Mouse (Mus musculus) intestine, embryonic 15.5 days (tissue): Measurements from ENCODE around the gene Atxn1. TPM values are rescaled to one million over a fixed set of nuclear protein-coding genes. Genes with fewer than 3 reads are reported as not detected.

Experiments used
- ATAC-seq: fragments of 200-750 bp; cut with Nextera tagmentation; 2 replicates; pipeline ENCODE4 v1.8.0; 2017; ENCODE audit warnings: moderate TSS enrichment, moderate library complexity
- H3K27ac ChIP-seq: fragments of 300-500 bp; sonication (generic); 2 replicates; pipeline ENCODE4 v1.5.1; 2015; ENCODE audit warnings: mild to moderate bottlenecking, inconsistent platforms
- H3K27me3 ChIP-seq: fragments of 300-500 bp; sonication (generic); replicated peaks from 2 replicates; pipeline ENCODE4 v1.6.1; 2015; ENCODE audit warnings: inconsistent platforms
- H3K36me3 ChIP-seq: fragments of 300-500 bp; sonication (generic); 2 replicates; pipeline ENCODE4 v1.6.1; 2015; ENCODE audit warnings: inconsistent platforms
- H3K4me1 ChIP-seq: fragments of 300-500 bp; sonication (generic); replicated peaks from 2 replicates; pipeline ENCODE4 v1.6.1; 2015; ENCODE audit warnings: inconsistent platforms
- H3K4me2 ChIP-seq: fragments of 300-500 bp; sonication (generic); replicated peaks from 2 replicates; pipeline ENCODE4 v1.6.1; 2015; ENCODE audit warnings: mild to moderate bottlenecking, inconsistent platforms
- H3K4me3 ChIP-seq: fragments of 300-500 bp; sonication (generic); replicated peaks from 2 replicates; pipeline ENCODE4 v1.5.1; 2015; ENCODE audit warnings: inconsistent platforms
- H3K9ac ChIP-seq: fragments of 300-500 bp; sonication (generic); 2 replicates; pipeline ENCODE4 v1.6.1; 2015; ENCODE audit warnings: inconsistent platforms
- H3K9me3 ChIP-seq: fragments of 300-500 bp; sonication (generic); 2 replicates; pipeline ENCODE4 v1.6.1; 2016; ENCODE audit warnings: inconsistent platforms
- WGBS: fragments of 180-500 bp; shearing (Covaris S2); methylation state at CpG from one replicate; pipeline ENCODE4 v1.1.7; 2015; 5-methylcytosine and 5-hydroxymethylcytosine counted together
- polyA plus RNA-seq: library from polyadenylated mRNA; unstranded; fragments of >200 nt; fragmentation: Nextera tagmentation; extraction: Ambion mirVana; gene quantifications from 2 replicates; pipeline ENCODE4 v1.2.1, GENCODE M21; 2015

Atxn1 gene
- polyA plus RNA-seq, 1 experiment from 2014 or later: 5.7 TPM

DNA sequence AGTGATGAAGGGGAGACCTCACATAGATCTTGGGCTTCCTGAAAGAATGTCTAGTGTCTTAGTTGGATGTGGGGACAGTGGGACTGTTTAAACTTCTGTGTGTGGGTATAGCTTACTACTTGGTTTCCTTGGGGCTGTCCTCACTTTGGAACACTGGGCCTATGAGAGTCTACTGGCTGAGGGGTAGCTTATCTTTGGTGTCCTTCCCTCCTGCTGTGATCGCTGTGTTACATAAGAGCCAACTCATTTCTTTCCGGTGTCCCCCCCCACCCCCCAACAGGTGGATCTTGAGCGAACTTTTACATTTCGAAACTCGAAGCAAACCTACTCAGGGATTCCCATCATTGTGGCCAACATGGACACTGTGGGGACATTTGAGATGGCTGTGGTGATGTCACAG lies 450.7 kb downstream of the Atxn1 start:
- no peak for ATAC-seq
- Histone ChIP-seq H3K4me1 (peaks cover 39% of the 10 kb centered on the region), H3K27ac (no peak overlapping the region), H3K36me3 (no peaks in the 10 kb centered on the region), H3K4me3 (no peak overlapping the region), H3K9me3 (no peaks in the 10 kb centered on the region), H3K9ac (no peak overlapping the region), H3K27me3 (no peaks in the 10 kb centered on the region), H3K4me2 (no peak overlapping the region)
- WGBS: 89% methylated on average over 5 of the region's 5 CpGs

DNA sequence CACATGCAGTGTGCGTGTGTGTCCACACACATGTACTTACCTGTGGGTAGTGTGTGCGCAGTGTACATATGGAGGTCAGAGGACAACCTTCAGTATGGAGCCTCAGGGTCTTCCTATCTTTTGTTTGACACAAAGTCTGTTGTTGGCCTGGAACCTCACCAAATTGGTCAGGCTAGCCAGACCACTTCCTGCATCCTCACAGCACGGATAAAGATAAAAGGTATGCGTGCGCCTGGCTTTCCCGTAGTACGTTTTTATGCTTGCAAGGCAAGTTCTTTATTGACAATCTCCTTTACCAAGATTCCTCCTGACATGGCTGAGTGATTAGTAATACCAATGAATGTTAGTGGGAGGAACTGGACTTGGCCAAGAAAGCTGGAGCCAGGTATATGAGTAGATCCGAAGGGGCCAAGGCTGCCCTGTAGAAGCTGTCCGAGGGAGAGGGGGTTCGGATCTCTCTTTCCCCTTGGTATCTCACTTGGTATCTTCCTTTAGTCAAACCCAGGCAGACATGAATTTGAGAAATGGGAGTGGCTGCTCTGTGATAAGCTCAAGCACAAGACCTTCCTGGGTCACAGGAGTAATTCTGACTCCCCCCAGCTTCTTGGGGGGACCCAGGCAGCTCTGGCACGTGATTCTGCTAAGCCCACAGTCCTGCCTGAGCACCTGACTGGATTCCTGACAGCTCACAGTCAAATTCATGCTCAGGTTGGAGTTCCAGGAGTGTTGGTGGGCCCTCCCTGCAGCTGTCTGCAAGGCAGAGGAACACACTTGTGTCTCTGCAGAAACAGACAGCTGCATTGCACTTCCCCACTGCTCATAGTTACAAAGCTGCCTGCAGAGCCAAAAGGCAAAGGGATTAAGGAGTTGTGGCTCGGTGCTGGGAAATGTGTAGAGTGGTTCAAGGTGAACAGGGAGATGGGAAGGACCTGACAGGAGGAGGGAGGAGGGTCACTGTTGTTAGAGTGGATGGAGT lies 451.5 kb downstream of the Atxn1 start:
- Histone ChIP-seq H3K27ac (no peak overlapping the region), H3K4me1 (peaks cover 46% of the 10 kb centered on the region), H3K36me3 (no peaks in the 10 kb centered on the region), H3K27me3 (no peaks in the 10 kb centered on the region), H3K9me3 (no peaks in the 10 kb centered on the region), H3K4me3 (no peak overlapping the region), H3K4me2 (no peak overlapping the region; the same call in 1 of the 2 replicates), H3K9ac (no peak overlapping the region)
- 0 out of 2 replicates have a peak, but pooled peaks have one; percentile 13 for ATAC-seq
- WGBS: 61% methylated on average over 12 of the region's 12 CpGs

DNA sequence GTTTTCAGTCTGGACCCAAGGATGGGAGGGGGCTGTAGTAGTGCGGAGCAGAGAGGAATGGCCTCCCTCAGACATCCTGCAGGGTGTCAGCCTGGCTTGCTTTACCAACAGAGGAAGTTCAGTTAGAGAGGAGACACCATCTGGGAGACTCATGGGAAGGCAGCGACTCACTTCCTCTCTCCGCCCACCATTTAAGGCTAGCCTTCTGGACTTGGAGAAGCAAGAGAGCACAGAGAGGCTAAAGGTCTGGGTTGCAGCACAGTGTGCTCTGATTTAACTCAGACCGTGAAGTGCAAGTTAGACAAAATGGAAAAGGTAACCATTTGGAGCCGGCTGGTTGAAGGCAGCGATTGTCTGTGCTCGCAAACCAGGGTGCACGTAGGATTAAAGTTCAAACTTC lies 452.3 kb downstream of the Atxn1 start:
- Histone ChIP-seq H3K9me3 (no peaks in the 10 kb centered on the region), H3K27ac (peak overlapping the region; percentile 33; the same call in 1 of the 2 replicates), H3K9ac (no peak overlapping the region), H3K4me3 (no peak overlapping the region), H3K4me1 (peaks cover 47% of the 10 kb centered on the region), H3K27me3 (no peaks in the 10 kb centered on the region), H3K4me2 (no peak overlapping the region; the same call in 1 of the 2 replicates), H3K36me3 (no peaks in the 10 kb centered on the region)
- 73% methylated on average over 8 of the region's 8 CpGs for WGBS
- peak; percentile 5; the same call in 1 of the 2 replicates for ATAC-seq

DNA sequence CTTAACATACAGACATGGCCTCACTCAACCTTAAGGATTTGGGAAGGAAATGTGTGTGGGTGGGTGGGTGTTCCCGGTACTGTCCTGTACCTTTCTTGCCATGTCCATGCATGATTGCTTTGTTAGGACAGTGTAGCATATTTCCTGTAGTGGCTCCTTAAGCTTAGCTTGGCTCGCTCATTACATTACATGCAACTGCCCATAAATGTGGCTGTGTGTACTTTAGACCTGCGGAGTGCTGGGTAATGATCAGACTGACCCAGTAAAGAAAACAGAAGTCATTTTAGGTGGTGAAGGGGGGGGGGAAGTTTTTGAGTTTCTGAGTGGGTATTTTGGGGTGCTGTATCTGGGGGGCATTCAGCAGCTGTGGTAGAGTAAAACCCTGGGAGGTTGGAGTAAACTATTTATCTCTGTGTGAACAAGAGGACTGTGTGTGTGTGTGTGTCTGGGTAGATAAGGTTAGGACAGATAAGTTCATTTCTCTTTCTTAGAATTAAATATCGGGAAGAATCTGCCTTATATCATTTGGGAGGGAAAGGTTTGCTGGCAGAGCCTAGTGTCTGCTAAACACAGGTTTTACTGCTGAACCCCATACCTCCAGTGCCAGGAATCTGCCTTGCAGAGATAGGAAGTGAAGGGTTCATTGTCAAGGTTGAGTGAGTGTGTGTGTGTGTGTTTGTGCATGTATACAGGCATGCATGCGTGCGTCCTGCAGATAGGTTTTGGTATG lies 452.9 kb downstream of the Atxn1 start:
- H3K27ac ChIP-seq: 0 out of 2 replicates have a peak overlapping the region, but pooled peaks have one; percentile 33

DNA sequence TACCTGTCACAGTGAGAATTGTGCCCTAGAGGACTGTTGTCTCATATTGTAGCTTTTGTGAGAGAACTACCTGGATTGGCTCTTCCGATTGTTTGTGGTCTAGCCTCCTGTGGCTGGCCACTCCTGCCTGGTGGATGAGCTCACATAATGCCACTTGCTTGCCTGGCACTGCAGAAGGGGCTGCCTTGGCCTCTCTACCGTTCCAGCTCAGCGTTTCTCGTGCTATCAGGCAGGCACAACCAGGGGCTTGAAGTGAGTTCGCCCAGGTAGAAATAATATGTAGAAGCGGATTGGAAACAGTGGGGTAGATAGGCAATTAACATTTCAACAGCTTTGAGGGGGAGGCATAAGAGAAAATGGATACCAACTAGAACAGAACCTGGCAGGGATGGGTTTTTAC lies 455.4 kb downstream of the Atxn1 start:
- Histone ChIP-seq H3K9ac (no peak overlapping the region), H3K27ac (no peak overlapping the region), H3K36me3 (no peaks in the 10 kb centered on the region), H3K27me3 (no peaks in the 10 kb centered on the region), H3K4me2 (no peak overlapping the region), H3K4me3 (no peak overlapping the region), H3K4me1 (peaks cover 29% of the 10 kb centered on the region), H3K9me3 (no peaks in the 10 kb centered on the region)
- 77% methylated on average over 6 of the region's 6 CpGs for WGBS
- no peak for ATAC-seq

More for the DNA sequence above, 452.9 kb downstream of the Atxn1 start:
- H3K9me3 ChIP-seq: no peaks in the 10 kb centered on the region
- no peak overlapping the region for H3K4me2 ChIP-seq
- H3K36me3 ChIP-seq: no peaks in the 10 kb centered on the region
- H3K9ac ChIP-seq: no peak overlapping the region
- no peaks in the 10 kb centered on the region for H3K27me3 ChIP-seq
- H3K4me1 ChIP-seq: peaks cover 44% of the 10 kb centered on the region
- WGBS: 59% methylated on average over 6 of the region's 6 CpGs
- peak; percentile 25; the same call in 1 of the 2 replicates for ATAC-seq
- no peak overlapping the region for H3K4me3 ChIP-seq

DNA sequence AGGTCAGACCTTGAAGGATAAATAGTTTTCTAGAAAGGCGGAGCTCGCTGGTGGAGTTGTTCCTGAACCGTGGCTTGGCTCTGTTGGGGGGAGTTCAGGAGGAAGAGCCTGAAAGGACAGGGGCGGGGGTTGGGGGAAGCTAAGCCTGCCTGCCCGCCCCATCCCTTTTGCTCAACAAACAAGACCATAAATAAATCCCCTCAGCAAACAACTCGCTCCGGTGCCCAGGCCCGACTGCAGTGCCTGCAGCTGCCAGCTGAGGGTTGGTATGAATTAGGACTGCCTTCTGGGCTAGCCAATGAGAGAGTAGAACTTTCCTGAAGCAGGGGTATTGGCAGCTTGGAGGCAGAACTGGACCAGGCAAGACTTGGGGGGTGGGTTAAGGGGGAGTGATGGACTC lies 456.3 kb downstream of the Atxn1 start:
- no peak for ATAC-seq
- WGBS: 3% methylated on average over 8 of the region's 8 CpGs
- H3K36me3 ChIP-seq: no peaks in the 10 kb centered on the region
- H3K9me3 ChIP-seq: no peaks in the 10 kb centered on the region
- H3K4me3 ChIP-seq: peak overlapping the region; percentile 61
- H3K4me2 ChIP-seq: peak overlapping the region; percentile 97
- H3K4me1 ChIP-seq: peaks cover 25% of the 10 kb centered on the region
- H3K27me3 ChIP-seq: no peaks in the 10 kb centered on the region
- H3K27ac ChIP-seq: 0 out of 2 replicates have a peak overlapping the region, but pooled peaks have one; percentile 73
- 0 out of 2 replicates have a peak overlapping the region, but pooled peaks have one; percentile 8 for H3K9ac ChIP-seq

DNA sequence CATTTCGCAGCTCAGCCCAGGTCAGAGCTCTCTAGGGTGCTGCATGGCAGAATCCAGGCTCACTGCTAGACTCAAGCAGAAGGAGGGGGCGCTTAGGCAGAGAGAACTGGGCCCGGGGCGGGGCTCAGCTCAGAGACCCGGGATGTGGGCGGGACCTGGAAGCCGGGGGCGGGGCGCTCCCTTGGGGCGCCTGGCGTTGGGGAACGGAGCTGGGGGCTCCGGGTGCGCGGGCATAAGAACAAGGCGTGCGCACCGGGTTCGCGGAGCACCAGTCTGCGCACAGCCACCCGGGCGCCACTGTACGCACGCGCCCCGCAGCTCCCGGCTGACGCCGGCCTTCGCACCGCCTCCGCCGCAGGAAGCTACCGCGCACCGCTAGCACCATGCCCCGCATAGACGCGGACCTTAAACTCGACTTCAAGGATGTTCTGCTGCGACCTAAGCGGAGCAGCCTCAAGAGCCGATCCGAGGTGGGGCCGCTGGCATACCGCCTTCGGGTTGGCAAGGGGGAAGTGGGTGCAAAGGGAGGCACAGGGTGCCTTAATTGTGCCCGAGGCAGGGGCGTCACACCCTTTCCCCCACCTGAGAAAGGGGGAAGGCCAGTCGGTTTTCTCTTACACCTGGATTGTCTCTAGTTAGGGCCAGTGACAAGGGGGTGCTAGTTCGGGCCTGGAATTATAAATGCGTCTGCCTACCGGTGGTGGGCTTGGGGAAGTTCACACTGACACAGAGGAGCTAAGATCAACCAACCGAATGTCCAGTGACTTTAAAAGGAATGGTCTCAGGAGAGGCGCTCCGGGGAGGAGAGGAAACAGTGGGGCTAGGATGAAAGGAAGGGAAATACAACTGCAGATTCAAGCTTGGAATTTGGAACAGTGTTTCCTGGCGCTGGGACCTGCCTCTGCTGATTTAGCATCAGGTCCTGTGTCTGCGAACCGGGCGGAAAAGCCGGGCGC lies 457.3 kb downstream of the Atxn1 start, which contains the start of gene Gmpr:
Gmpr (plus strand) TSS at position 171 of the 956 bp plus-strand sequence.
- peak within 1 kb of the TSS; percentile 73 for H3K27ac ChIP-seq
- H3K4me1 ChIP-seq: peaks cover 21% of the 10 kb centered on the region
- H3K27me3 ChIP-seq: no peaks in the 10 kb centered on the region
- H3K9ac ChIP-seq: peak within 1 kb of the TSS; percentile 59
- ATAC-seq: peak; percentile 90
- under 1% methylated on average over 63 of the region's 63 CpGs for WGBS
- peak within 1 kb of the TSS; percentile 61 for H3K4me3 ChIP-seq
- H3K9me3 ChIP-seq: no peaks in the 10 kb centered on the region
- peak within 1 kb of the TSS; percentile 97 for H3K4me2 ChIP-seq
- no peaks in the 10 kb centered on the region for H3K36me3 ChIP-seq

DNA sequence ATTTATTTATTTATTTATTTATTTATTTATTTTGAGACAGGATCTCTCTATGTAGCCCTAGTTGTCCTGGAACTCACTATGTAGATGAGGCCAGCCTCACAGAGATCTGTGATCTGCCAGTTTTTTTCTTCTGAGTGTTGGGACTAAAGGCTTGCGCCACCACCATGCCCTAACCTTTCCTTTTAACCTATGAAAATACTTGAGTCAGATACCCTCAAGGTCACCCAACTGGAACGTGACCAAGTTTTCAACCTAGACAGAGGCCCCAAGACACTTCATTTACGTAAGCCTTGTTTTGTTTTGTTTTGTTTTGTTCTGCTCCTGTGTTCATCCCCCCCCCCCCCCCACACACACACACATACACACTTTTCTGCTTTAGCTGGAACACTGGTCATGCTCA lies 459.3 kb downstream of the Atxn1 start:
- no peak overlapping the region for H3K9ac ChIP-seq
- no peak overlapping the region for H3K4me3 ChIP-seq
- no peak overlapping the region for H3K27ac ChIP-seq
- H3K36me3 ChIP-seq: no peaks in the 10 kb centered on the region
- WGBS: 98% methylated on average over 3 of the region's 3 CpGs
- peaks cover 11% of the 10 kb centered on the region for H3K4me1 ChIP-seq
- ATAC-seq: no peak
- H3K4me2 ChIP-seq: no peak overlapping the region
- no peaks in the 10 kb centered on the region for H3K9me3 ChIP-seq
- H3K27me3 ChIP-seq: no peaks in the 10 kb centered on the region

DNA sequence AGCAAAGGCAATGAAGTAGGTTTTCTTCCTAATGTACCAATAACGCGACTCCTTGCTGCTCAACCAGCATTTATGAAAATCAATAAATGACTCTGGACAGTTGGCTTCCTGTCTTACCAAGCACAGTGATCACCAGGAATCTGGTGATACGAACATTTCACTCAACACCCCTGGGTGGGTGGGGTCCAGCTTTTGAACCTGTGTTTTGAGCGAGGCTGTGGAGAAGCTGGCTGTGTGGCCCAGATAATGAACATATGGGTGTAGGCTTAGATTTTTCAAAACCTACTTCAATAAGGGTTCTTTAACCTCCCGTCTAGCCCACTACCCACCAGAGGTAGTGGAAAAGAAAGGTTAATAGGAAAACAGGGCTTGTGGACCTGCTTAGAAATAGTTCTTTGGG lies 462.0 kb downstream of the Atxn1 start:
- no peak overlapping the region for H3K4me3 ChIP-seq
- H3K27me3 ChIP-seq: no peaks in the 10 kb centered on the region
- H3K36me3 ChIP-seq: no peaks in the 10 kb centered on the region
- H3K27ac ChIP-seq: no peak overlapping the region
- H3K4me2 ChIP-seq: no peak overlapping the region
- WGBS: 85% methylated on average over 5 of the region's 5 CpGs
- no peaks in the 10 kb centered on the region for H3K9me3 ChIP-seq
- ATAC-seq: no peak
- no peak overlapping the region for H3K9ac ChIP-seq
- H3K4me1 ChIP-seq: no peaks in the 10 kb centered on the region; the same call in 1 of the 2 replicates

DNA sequence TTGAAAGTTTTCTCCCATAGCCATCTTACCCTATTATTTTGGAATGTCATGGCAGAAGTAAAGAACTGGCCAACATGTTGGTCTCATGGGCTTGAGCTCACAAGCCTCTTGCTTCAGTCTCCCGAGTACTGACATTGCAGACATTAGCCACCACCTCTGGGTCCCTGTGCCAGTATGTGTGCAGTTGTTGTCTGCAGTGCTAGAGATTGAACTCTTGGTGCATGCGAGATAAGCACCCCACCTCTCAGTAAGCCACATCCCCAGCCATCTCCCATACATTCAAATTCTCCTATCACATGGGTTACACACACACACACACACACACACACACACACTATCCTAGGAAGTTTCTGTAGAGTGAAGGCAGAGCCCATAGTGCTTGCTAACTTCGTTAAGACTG lies 464.9 kb downstream of the Atxn1 start:
- no peak overlapping the region for H3K9ac ChIP-seq
- H3K4me1 ChIP-seq: no peaks in the 10 kb centered on the region
- no peak overlapping the region for H3K4me2 ChIP-seq
- no peaks in the 10 kb centered on the region for H3K27me3 ChIP-seq
- H3K36me3 ChIP-seq: no peaks in the 10 kb centered on the region
- WGBS: 86% methylated on average over 3 of the region's 3 CpGs
- no peak for ATAC-seq
- H3K9me3 ChIP-seq: no peaks in the 10 kb centered on the region
- no peak overlapping the region for H3K4me3 ChIP-seq
- H3K27ac ChIP-seq: no peak overlapping the region
